In the genomic region with DNA sequence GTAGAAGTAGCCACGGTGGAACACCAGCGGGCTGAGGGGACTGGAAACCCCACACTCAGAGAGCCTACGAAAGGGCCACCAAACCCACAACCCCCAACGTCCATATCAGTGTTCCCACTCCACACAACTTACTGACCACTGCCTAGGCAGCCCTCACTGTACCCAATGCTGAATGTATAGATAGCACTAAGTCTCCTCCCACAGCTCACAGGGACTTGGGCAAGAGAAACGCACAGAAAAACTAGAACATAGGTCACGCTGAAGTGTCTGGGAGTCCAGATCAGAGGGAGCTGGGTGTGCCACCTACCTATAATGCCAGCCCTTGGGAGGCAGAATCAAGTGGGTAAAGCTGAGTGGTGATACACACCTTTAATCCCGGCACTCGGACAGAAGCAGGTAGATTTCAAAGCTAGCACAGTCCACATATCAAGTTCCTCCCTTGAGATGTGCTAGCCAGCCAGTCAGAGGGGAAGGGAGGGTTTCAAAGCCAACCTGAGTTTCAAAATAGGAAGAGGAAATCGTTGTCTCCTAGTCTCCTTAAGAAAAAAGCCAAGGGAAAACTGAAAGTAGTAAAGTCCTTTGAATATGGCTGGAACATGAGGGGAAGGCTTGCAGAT, we compare ENCODE assay signal across 8 mouse cellular contexts. TPM values are rescaled to one million over a fixed set of nuclear protein-coding genes. Genes with fewer than 3 reads are reported as not detected.
DNase-seq lines count a peak whose midpoint lies in the region; ATAC-seq and TF ChIP-seq lines count a peak whose summit lies in the region.

No protein-coding gene starts in this region.

- peak overlapping the region; percentile 79; the same call in 1 of the 2 replicates for H3K4me3 ChIP-seq in embryonic facial prominence, embryonic 13.5 days
- H3K4me3 ChIP-seq in hindbrain, postnatal 0 days (ENCODE audit: low read length): peak overlapping the region; percentile 70; the same call in 1 of the 2 replicates
- peak overlapping the region; percentile 100 for H3K4me3 ChIP-seq in megakaryocyte, embryonic 14.5 days (replicated peaks)

- 0 out of 2 replicates have a peak overlapping the region, but pooled peaks have one; percentile 84 for H3K9ac ChIP-seq in embryonic facial prominence, embryonic 13.5 days
- no peak overlapping the region for H3K9ac ChIP-seq in hindbrain, postnatal 0 days (replicated peaks; ENCODE audit: low read length)

- peak overlapping the region; percentile 85 for H3K4me2 ChIP-seq in embryonic facial prominence, embryonic 13.5 days
- H3K4me2 ChIP-seq in hindbrain, postnatal 0 days (ENCODE audit: low read depth, low read length): peak overlapping the region; percentile 76

- peaks cover 9% of the 10 kb centered on the region for H3K36me3 ChIP-seq in embryonic facial prominence, embryonic 13.5 days
- H3K36me3 ChIP-seq in hindbrain, postnatal 0 days (ENCODE audit: insufficient read depth, low read length): no peaks in the 10 kb centered on the region
- H3K36me3 ChIP-seq in megakaryocyte, embryonic 14.5 days (replicated peaks; ENCODE audit: low read length): peaks cover 38% of the 10 kb centered on the region

- 73% methylated on average over 9 of the region's 9 CpGs for WGBS in embryonic facial prominence, embryonic 13.5 days
- WGBS in hindbrain, postnatal 0 days: 88% methylated on average over 9 of the region's 9 CpGs

- no peak for ATAC-seq in embryonic facial prominence, embryonic 13.5 days (ENCODE audit: insufficient number of reproducible peaks, insufficient read depth, low FRiP score, low TSS enrichment, low read depth)
- ATAC-seq in hindbrain, postnatal 0 days: no peak

- no peaks in the 10 kb centered on the region for H3K27me3 ChIP-seq in embryonic facial prominence, embryonic 13.5 days
- H3K27me3 ChIP-seq in hindbrain, postnatal 0 days (ENCODE audit: insufficient read depth, low read length): no peaks in the 10 kb centered on the region
- H3K27me3 ChIP-seq in megakaryocyte, embryonic 14.5 days (replicated peaks): no peaks in the 10 kb centered on the region

- H3K4me1 ChIP-seq in embryonic facial prominence, embryonic 13.5 days: peaks cover 19% of the 10 kb centered on the region
- H3K4me1 ChIP-seq in hindbrain, postnatal 0 days (ENCODE audit: insufficient read depth, low read length): peaks cover 17% of the 10 kb centered on the region
- H3K4me1 ChIP-seq in megakaryocyte, embryonic 14.5 days: peaks cover 72% of the 10 kb centered on the region

- H3K9me3 ChIP-seq in embryonic facial prominence, embryonic 13.5 days: no peaks in the 10 kb centered on the region
- no peaks in the 10 kb centered on the region for H3K9me3 ChIP-seq in hindbrain, postnatal 0 days (ENCODE audit: low read length)
- H3K9me3 ChIP-seq in megakaryocyte, embryonic 14.5 days: no peaks in the 10 kb centered on the region

- H3K27ac ChIP-seq in embryonic facial prominence, embryonic 13.5 days: no peak overlapping the region
- H3K27ac ChIP-seq in hindbrain, postnatal 0 days: no peak overlapping the region

- TF ChIP-seq CTCF in hindbrain, postnatal 0 days (IDR thresholded peaks at IDR 0.05; ENCODE audit: low read depth): no peak

- DNase-seq in adipocyte (ENCODE audit: low spot score): peak; percentile 54
- DNase-seq in hindbrain, postnatal 0 days (ENCODE audit: low spot score): no peak
- no peak for DNase-seq in cerebellum, postnatal 36 days
- no peak for DNase-seq in embryo, embryonic 10.5 days (ENCODE audit: low spot score)
- DNase-seq in T-cell, adult 2 months (ENCODE audit: low spot score): no peak
- no peak for DNase-seq in adrenal gland, postnatal 4 days (ENCODE audit: low spot score in 2 of 2)

RNA-seq across cellular contexts. Expression of a gene that starts 1.9 kb away (rescaled TPM):
- 3.6 and 4.3 TPM in 2 replicates for polyA plus RNA-seq in embryonic facial prominence, embryonic 13.5 days (2015; fragmentation: Nextera tagmentation; extraction: Ambion mirVana)
- 7.1 and 9.0 TPM in 2 replicates for total RNA-seq in hindbrain, postnatal 0 days (2014; rRNA removed)
- polyA plus RNA-seq in hindbrain, postnatal 0 days (2015; fragmentation: Nextera tagmentation; extraction: Ambion mirVana): 1.7 and 2.2 TPM in 2 replicates
- polyA plus RNA-seq in megakaryocyte, embryonic 14.5 days (2012; ENCODE audit: insufficient read depth, low replicate concordance): 7.0 and 25.9 TPM in 2 replicates
- 10 to 100 TPM; 24.7 to 26.1 TPM for total RNA-seq in adrenal gland, postnatal 4 days (2021)

RNA-seq across cellular contexts. Expression of a gene that starts 54.2 kb away (rescaled TPM):
- polyA plus RNA-seq in embryonic facial prominence, embryonic 13.5 days (2015; fragmentation: Nextera tagmentation; extraction: Ambion mirVana): 10.2 and 12.2 TPM in 2 replicates
- 18.3 and 25.6 TPM in 2 replicates for total RNA-seq in hindbrain, postnatal 0 days (2014; rRNA removed)
- polyA plus RNA-seq in hindbrain, postnatal 0 days (2015; fragmentation: Nextera tagmentation; extraction: Ambion mirVana): 7.6 and 8.2 TPM in 2 replicates
- polyA plus RNA-seq in megakaryocyte, embryonic 14.5 days (2012; ENCODE audit: insufficient read depth, low replicate concordance): 0.71 and 2.2 TPM in 2 replicates
- 10 to 100 TPM; 22.6 to 24.0 TPM for total RNA-seq in adrenal gland, postnatal 4 days (2021)
